Mouse (Mus musculus): ENCODE measurements at regions not wholly inside any gene's neighbourhood (a gene's known extent, or its start where the extent isn't known, plus 50 kb on each side); places are given as distances from the start of the nearest gene placed in this dataset.
A peak's percentile ranks its signal among the peaks of the same experiment; 100 is the strongest.

- H3K27me3 ChIP-seq (replicated peaks; ENCODE audit: control insufficient read depth, insufficient read depth, low read length) = no peaks in the 10 kb centered on the region
- H3K4me1 ChIP-seq (replicated peaks; ENCODE audit: control insufficient read depth, insufficient read depth, low read length) = no peaks in the 10 kb centered on the region
- WGBS = 53% methylated on average over 6 of the region's 6 CpGs
- H3K36me3 ChIP-seq (ENCODE audit: control insufficient read depth, insufficient read depth, low read length) = no peaks in the 10 kb centered on the region
- H3K9me3 ChIP-seq (ENCODE audit: control insufficient read depth, low read length) = peaks cover 2% of the 10 kb centered on the region; the same call in 1 of the 2 replicates
- no peak overlapping the region for H3K4me3 ChIP-seq (ENCODE audit: low read depth, low read length)
- H3K27ac ChIP-seq (ENCODE audit: low read depth, low read length) = no peak overlapping the region
- DNase-seq (ENCODE audit: low spot score) = no peak
- H3K4me2 ChIP-seq = no peak overlapping the region
- ATAC-seq (replicated peaks; ENCODE audit: low FRiP score) = no peak
- no peak overlapping the region for H3K9ac ChIP-seq (ENCODE audit: low read depth, low read length)
Measured at GRCm38 (mm10) chr14:60439106-60439505, 66.0 kb downstream of the Amer2 start.

- Histone ChIP-seq H3K4me3 (ENCODE audit: low read depth, low read length) (no peak overlapping the region), H3K4me1 (replicated peaks; ENCODE audit: control insufficient read depth, insufficient read depth, low read length) (peaks cover 3% of the 10 kb centered on the region; the same call in 1 of the 2 replicates), H3K27me3 (replicated peaks; ENCODE audit: control insufficient read depth, insufficient read depth, low read length) (no peaks in the 10 kb centered on the region), H3K27ac (ENCODE audit: low read depth, low read length) (no peak overlapping the region), H3K36me3 (ENCODE audit: control insufficient read depth, insufficient read depth, low read length) (no peaks in the 10 kb centered on the region), H3K9me3 (ENCODE audit: control insufficient read depth, low read length) (peaks cover 2% of the 10 kb centered on the region; the same call in 1 of the 2 replicates), H3K9ac (ENCODE audit: low read depth, low read length) (0 out of 2 replicates have a peak overlapping the region, but pooled peaks have one; percentile 14), H3K4me2 (no peak overlapping the region)
- 48% methylated on average over 7 of the region's 7 CpGs for WGBS
- no peak for ATAC-seq (replicated peaks; ENCODE audit: low FRiP score)
- no peak for DNase-seq (ENCODE audit: low spot score)
Measured at GRCm38 (mm10) chr14:60443821-60444551, 70.9 kb downstream of the Amer2 start.

GRCm38 (mm10) chr14:60444552-60444937, 71.5 kb downstream of the Amer2 start:
- peaks cover 3% of the 10 kb centered on the region; the same call in 1 of the 2 replicates for H3K4me1 ChIP-seq (replicated peaks; ENCODE audit: control insufficient read depth, insufficient read depth, low read length)
- 0 out of 2 replicates have a peak overlapping the region, but pooled peaks have one; percentile 14 for H3K9ac ChIP-seq (ENCODE audit: low read depth, low read length)
- no peak overlapping the region for H3K4me3 ChIP-seq (ENCODE audit: low read depth, low read length)
- no peak for ATAC-seq (replicated peaks; ENCODE audit: low FRiP score)
- no peaks in the 10 kb centered on the region for H3K36me3 ChIP-seq (ENCODE audit: control insufficient read depth, insufficient read depth, low read length)
- H3K27me3 ChIP-seq (replicated peaks; ENCODE audit: control insufficient read depth, insufficient read depth, low read length) = no peaks in the 10 kb centered on the region
- 34% methylated on average over 3 of the region's 3 CpGs for WGBS
- peaks cover 2% of the 10 kb centered on the region; the same call in 1 of the 2 replicates for H3K9me3 ChIP-seq (ENCODE audit: control insufficient read depth, low read length)
- no peak overlapping the region for H3K4me2 ChIP-seq
- no peak overlapping the region for H3K27ac ChIP-seq (ENCODE audit: low read depth, low read length)
- DNase-seq (ENCODE audit: low spot score) = no peak

GRCm38 (mm10) chr14:60446037-60446436, 73.0 kb downstream of the Amer2 start:
- Histone ChIP-seq H3K4me3 (ENCODE audit: low read depth, low read length) (no peak overlapping the region), H3K9ac (ENCODE audit: low read depth, low read length) (no peak overlapping the region), H3K27ac (ENCODE audit: low read depth, low read length) (no peak overlapping the region), H3K27me3 (replicated peaks; ENCODE audit: control insufficient read depth, insufficient read depth, low read length) (no peaks in the 10 kb centered on the region), H3K4me2 (no peak overlapping the region), H3K36me3 (ENCODE audit: control insufficient read depth, insufficient read depth, low read length) (no peaks in the 10 kb centered on the region), H3K9me3 (ENCODE audit: control insufficient read depth, low read length) (peaks cover 2% of the 10 kb centered on the region; the same call in 1 of the 2 replicates), H3K4me1 (replicated peaks; ENCODE audit: control insufficient read depth, insufficient read depth, low read length) (peaks cover 3% of the 10 kb centered on the region; the same call in 1 of the 2 replicates)
- ATAC-seq (replicated peaks; ENCODE audit: low FRiP score) = no peak
- no peak for DNase-seq (ENCODE audit: low spot score)
- 80% methylated on average over 6 of the region's 6 CpGs for WGBS

- DNase-seq (ENCODE audit: low spot score) (no peak), ATAC-seq (replicated peaks; ENCODE audit: low FRiP score) (no peak)
- Histone ChIP-seq H3K4me1 (replicated peaks; ENCODE audit: control insufficient read depth, insufficient read depth, low read length) (no peaks in the 10 kb centered on the region), H3K4me2 (no peak overlapping the region), H3K27ac (ENCODE audit: low read depth, low read length) (no peak overlapping the region), H3K27me3 (replicated peaks; ENCODE audit: control insufficient read depth, insufficient read depth, low read length) (no peaks in the 10 kb centered on the region), H3K9ac (ENCODE audit: low read depth, low read length) (no peak overlapping the region), H3K36me3 (ENCODE audit: control insufficient read depth, insufficient read depth, low read length) (no peaks in the 10 kb centered on the region), H3K4me3 (ENCODE audit: low read depth, low read length) (no peak overlapping the region), H3K9me3 (ENCODE audit: control insufficient read depth, low read length) (no peaks in the 10 kb centered on the region)
- 85% methylated on average over 9 of the region's 9 CpGs for WGBS
Measured at GRCm38 (mm10) chr14:60451216-60451615, 78.2 kb downstream of the Amer2 start.

GRCm38 (mm10) chr14:60451684-60452083, 78.6 kb downstream of the Amer2 start:
- WGBS = 68% methylated on average over 7 of the region's 7 CpGs
- Histone ChIP-seq H3K9ac (ENCODE audit: low read depth, low read length) (no peak overlapping the region), H3K4me2 (no peak overlapping the region), H3K4me1 (replicated peaks; ENCODE audit: control insufficient read depth, insufficient read depth, low read length) (no peaks in the 10 kb centered on the region), H3K27me3 (replicated peaks; ENCODE audit: control insufficient read depth, insufficient read depth, low read length) (no peaks in the 10 kb centered on the region), H3K27ac (ENCODE audit: low read depth, low read length) (no peak overlapping the region), H3K9me3 (ENCODE audit: control insufficient read depth, low read length) (no peaks in the 10 kb centered on the region), H3K36me3 (ENCODE audit: control insufficient read depth, insufficient read depth, low read length) (no peaks in the 10 kb centered on the region), H3K4me3 (ENCODE audit: low read depth, low read length) (no peak overlapping the region)
- no peak for DNase-seq (ENCODE audit: low spot score)
- ATAC-seq (replicated peaks; ENCODE audit: low FRiP score) = no peak

GRCm38 (mm10) chr14:60456767-60457166, 83.7 kb downstream of the Amer2 start:
- no peaks in the 10 kb centered on the region for H3K36me3 ChIP-seq (ENCODE audit: control insufficient read depth, insufficient read depth, low read length)
- H3K4me2 ChIP-seq = no peak overlapping the region
- ATAC-seq (replicated peaks; ENCODE audit: low FRiP score) (no peak), DNase-seq (ENCODE audit: low spot score) (no peak)
- 72% methylated on average over 9 of the region's 9 CpGs for WGBS
- no peak overlapping the region for H3K27ac ChIP-seq (ENCODE audit: low read depth, low read length)
- no peaks in the 10 kb centered on the region for H3K27me3 ChIP-seq (replicated peaks; ENCODE audit: control insufficient read depth, insufficient read depth, low read length)
- no peak overlapping the region for H3K4me3 ChIP-seq (ENCODE audit: low read depth, low read length)
- no peak overlapping the region for H3K9ac ChIP-seq (ENCODE audit: low read depth, low read length)
- no peaks in the 10 kb centered on the region for H3K9me3 ChIP-seq (ENCODE audit: control insufficient read depth, low read length)
- no peaks in the 10 kb centered on the region for H3K4me1 ChIP-seq (replicated peaks; ENCODE audit: control insufficient read depth, insufficient read depth, low read length)

- Histone ChIP-seq H3K4me3 (ENCODE audit: low read depth, low read length) (peak overlapping the region; percentile 34), H3K4me1 (replicated peaks; ENCODE audit: control insufficient read depth, insufficient read depth, low read length) (no peaks in the 10 kb centered on the region), H3K4me2 (peak overlapping the region; percentile 66), H3K36me3 (ENCODE audit: control insufficient read depth, insufficient read depth, low read length) (no peaks in the 10 kb centered on the region), H3K9me3 (ENCODE audit: control insufficient read depth, low read length) (no peaks in the 10 kb centered on the region), H3K27me3 (replicated peaks; ENCODE audit: control insufficient read depth, insufficient read depth, low read length) (peaks cover 24% of the 10 kb centered on the region), H3K27ac (ENCODE audit: low read depth, low read length) (no peak overlapping the region), H3K9ac (ENCODE audit: low read depth, low read length) (no peak overlapping the region)
- WGBS = 1% methylated on average over 38 of the region's 38 CpGs
- peak; percentile 53; the same call in 1 of the 2 replicates for ATAC-seq (replicated peaks; ENCODE audit: low FRiP score)
- peak; percentile 56 for DNase-seq (ENCODE audit: low spot score)
Measured at GRCm38 (mm10) chr14:60484996-60485888, 112.2 kb downstream of the Amer2 start.

Measured in liver, embryonic 11.5 days (tissue).